Mouse (Mus musculus) lung, postnatal 14 days (tissue): ENCODE measurements around the gene 4833427G06Rik.

Source experiments
- DNase-seq: peaks from one replicate; pipeline ENCODE4 v3.0.0; 2021

The 4833427G06Rik gene

GRCm38 (mm10) chr9:51060601-51061000 is 41.3 kb downstream of the 4833427G06Rik start, which contains the start of gene Btg4:
Gene Btg4, plus strand, starts transcription at chr9:51060901.
- no peak for DNase-seq

- no peak for DNase-seq
Observed at GRCm38 (mm10) chr9:51058951-51059521, 42.8 kb downstream of the 4833427G06Rik start.

DNA sequence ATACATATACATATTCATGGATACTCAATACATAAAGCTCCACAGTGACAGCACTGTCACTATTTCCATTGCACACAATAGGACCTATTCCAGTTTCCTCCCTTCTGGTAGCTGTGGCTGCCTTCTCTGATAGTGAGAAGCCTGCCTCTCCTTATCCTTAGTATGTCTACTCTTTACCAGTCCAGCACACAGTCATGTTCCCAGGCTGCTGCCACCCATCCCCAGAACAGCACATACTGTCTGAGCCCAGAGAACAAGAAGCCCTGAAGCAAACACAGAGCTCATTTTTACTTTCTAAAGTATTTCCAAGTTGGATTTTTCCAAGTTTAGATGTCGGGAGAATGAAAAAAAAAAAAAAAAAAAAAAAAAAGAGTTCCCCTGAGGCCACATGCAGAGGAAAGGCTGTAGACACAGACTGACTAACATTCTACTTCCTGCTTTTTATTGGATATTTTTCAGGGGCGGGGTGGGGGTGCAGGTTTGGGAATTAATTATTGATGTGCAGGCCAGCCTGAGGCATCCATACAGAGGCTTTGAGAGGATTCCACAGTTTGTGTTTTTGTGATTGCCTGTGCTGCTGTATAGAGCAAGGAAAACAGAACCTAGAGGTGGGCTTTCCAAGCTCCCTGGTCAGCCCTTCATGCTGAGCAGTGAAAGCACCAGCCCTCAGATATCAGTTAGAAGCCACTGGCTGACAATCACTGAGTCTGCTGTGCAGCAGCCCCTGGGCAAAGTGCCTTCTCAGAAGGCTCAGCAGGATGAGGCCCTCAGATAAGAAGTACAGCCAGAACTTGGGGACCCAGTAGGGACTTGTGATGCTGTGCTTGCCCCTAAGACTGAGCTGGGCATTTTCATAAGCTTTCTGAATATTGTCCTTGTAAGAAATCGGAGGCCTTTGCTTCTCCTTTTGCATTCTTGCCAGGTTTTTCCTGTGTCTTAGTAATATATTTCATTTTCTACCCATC is 45.2 kb downstream of the 4833427G06Rik start:
- DNase-seq = no peak

- DNase-seq = no peak
Observed at GRCm38 (mm10) chr9:51052180-51052579, 49.7 kb downstream of the 4833427G06Rik start.

DNA sequence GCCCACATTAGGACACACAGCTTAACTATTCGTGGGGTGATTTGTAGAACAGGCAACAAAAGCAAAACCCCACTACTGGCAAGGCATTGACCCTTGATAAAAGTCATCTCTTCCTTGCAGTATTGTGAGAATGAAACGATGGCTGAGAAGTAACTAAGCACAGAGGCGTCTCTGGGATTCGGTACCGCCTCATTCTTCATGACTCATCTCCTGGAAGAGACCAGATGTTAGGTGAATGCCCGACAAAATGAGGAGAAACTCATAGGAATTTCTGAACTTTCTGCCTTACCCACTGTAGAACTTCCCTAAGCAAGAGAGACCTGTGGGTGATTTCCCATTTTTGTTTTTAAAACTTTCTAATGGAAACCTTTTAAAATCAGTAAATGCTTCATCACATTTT is 59.7 kb downstream of the 4833427G06Rik start:
- no peak for DNase-seq

- no peak for DNase-seq
Observed at GRCm38 (mm10) chr9:51041491-51041980, 60.3 kb downstream of the 4833427G06Rik start.

DNA sequence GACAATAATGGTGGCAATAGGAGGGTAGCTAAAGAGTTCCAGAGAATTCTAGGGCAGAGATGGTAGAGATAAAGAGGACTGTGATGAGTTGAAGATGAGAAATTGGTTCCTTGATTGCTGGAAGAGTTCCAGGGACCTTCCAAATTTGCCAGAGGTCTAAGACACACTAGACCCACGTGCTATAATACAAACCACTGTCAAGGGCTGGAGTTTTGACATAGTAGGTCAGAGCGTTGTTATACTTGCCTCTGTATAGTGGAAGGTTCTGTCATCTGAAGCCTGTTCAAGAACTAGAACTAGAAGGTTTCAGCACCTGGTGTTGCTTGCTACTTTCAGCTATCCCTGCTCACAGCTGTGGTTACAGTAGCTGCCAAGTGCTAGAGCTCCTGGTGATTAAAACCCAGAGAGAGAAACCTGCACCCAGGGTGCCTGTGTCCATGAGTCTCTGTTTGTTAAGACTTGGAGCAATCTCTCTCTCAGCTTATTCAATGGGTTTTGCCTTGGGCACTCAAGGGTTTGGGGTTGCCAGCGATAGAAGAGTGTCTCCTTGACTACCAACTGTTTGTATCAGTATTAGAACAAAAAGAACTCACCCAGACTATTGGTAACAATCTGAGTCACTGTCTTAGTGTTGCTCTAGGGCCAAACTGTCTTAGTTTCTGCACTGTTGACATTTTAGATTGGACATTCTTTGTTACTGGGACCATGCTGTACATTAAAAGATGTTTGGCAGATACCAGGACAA is 68.9 kb downstream of the 4833427G06Rik start:
- DNase-seq = no peak

DNA sequence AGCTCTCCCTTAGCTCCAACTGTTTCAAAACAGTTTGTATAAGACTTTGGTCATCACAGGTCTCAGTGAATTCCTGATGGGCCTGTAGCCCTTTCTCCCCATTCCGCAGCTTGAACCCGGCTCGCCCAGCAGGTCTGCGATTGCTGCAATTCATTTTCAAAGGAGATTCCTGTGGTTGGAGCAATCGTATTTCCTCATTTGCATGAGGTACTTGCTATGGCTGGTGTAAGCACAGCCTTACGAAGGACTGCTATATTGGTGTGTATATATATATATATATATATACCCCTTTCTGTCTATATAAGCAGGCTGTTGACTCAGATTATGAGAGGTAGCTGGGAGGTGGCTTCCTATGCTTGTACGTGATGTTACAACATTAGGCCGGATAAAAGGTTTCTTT is 69.6 kb downstream of the 4833427G06Rik start:
- no peak for DNase-seq

- no peak for DNase-seq
Observed at GRCm38 (mm10) chr9:51031603-51032002, 70.3 kb downstream of the 4833427G06Rik start.
